ENCODE assay signal across 23 mouse cellular contexts in the genomic region with DNA sequence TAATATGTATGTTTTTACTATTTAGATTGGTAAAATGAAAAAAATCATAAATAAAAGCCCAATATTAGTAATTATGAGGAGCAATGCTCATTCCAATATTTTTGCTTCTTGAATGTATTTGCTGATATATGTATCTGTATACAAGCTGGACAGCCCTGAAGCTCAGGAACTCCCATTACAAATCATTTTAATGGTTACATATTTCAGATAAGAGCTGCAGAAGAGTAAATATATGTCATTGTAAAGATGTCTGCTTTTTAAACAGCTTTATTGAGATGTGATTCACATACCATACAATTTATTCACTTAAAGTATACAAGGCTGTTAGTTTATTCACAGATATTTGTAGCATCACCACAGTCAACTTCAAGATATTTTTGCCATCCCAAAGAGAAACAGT.
A peak's percentile ranks its signal among the peaks of the same experiment; 100 is the strongest.
DNase-seq lines count a peak whose midpoint lies in the region; ATAC-seq and TF ChIP-seq lines count a peak whose summit lies in the region.
"Had no signal": no experiment of that assay in that cellular context is flagged by ENCODE, and none has a peak within 500 bp of the region (broad histone marks: within the 10 kb centered on the region; RNA-seq: fewer than 3 reads in every experiment).

No protein-coding gene starts in this region.

- H3K9ac ChIP-seq in intestine, embryonic 15.5 days = no peak overlapping the region
- H3K9ac ChIP-seq in intestine, postnatal 0 days (ENCODE audit: low read depth, low read length) = no peak overlapping the region
- H3K9ac ChIP-seq in kidney, postnatal 0 days (ENCODE audit: low read depth, low read length) = no peak overlapping the region
- H3K9ac ChIP-seq in intestine, embryonic 16.5 days (ENCODE audit: low read depth, low read length) = no peak overlapping the region
- H3K9ac ChIP-seq: embryonic facial prominence, embryonic 12.5 days; forebrain, embryonic 13.5 days; forebrain, embryonic 15.5 days had no signal

- H3K4me1 ChIP-seq in intestine, embryonic 15.5 days (replicated peaks) = no peaks in the 10 kb centered on the region
- no peaks in the 10 kb centered on the region for H3K4me1 ChIP-seq in intestine, postnatal 0 days (replicated peaks; ENCODE audit: control insufficient read depth, insufficient read depth, low read length)
- H3K4me1 ChIP-seq in kidney, postnatal 0 days (replicated peaks; ENCODE audit: insufficient read depth, low read length) = no peaks in the 10 kb centered on the region
- no peaks in the 10 kb centered on the region for H3K4me1 ChIP-seq in intestine, embryonic 16.5 days (ENCODE audit: control insufficient read depth, insufficient read depth, low read length)
- H3K4me1 ChIP-seq: embryonic facial prominence, embryonic 10.5 days; embryonic facial prominence, embryonic 12.5 days; forebrain, embryonic 15.5 days had no signal

- peak; percentile 58; the same call in 1 of the 2 replicates for ATAC-seq in intestine, embryonic 15.5 days
- no peak for ATAC-seq in intestine, postnatal 0 days
- no peak for ATAC-seq in kidney, postnatal 0 days (replicated peaks; ENCODE audit: low FRiP score, low read depth)
- ATAC-seq in intestine, embryonic 16.5 days = 0 out of 2 replicates have a peak, but pooled peaks have one; percentile 26
- ATAC-seq: activated CD4-positive, CD25-positive, alpha-beta regulatory T cell, adult 4 months; CD4-positive, CD25-positive, alpha-beta regulatory T cell, adult 4 months; forebrain, embryonic 13.5 days; forebrain, embryonic 15.5 days; Patski had no signal

- no peaks in the 10 kb centered on the region for H3K36me3 ChIP-seq in intestine, embryonic 15.5 days
- H3K36me3 ChIP-seq in intestine, postnatal 0 days (ENCODE audit: control insufficient read depth, insufficient read depth) = no peaks in the 10 kb centered on the region
- no peaks in the 10 kb centered on the region for H3K36me3 ChIP-seq in kidney, postnatal 0 days (ENCODE audit: insufficient read depth, low read length)
- no peaks in the 10 kb centered on the region for H3K36me3 ChIP-seq in intestine, embryonic 16.5 days (ENCODE audit: control insufficient read depth, insufficient read depth, low read length)
- H3K36me3 ChIP-seq: embryonic facial prominence, embryonic 10.5 days; embryonic facial prominence, embryonic 12.5 days; forebrain, embryonic 15.5 days; G1E had no signal

- no peak overlapping the region for H3K27ac ChIP-seq in intestine, embryonic 15.5 days
- no peak overlapping the region for H3K27ac ChIP-seq in intestine, postnatal 0 days (ENCODE audit: low read depth, low read length)
- H3K27ac ChIP-seq in kidney, postnatal 0 days = no peak overlapping the region
- H3K27ac ChIP-seq in intestine, embryonic 16.5 days (ENCODE audit: low read length) = no peak overlapping the region
- H3K27ac ChIP-seq: embryonic facial prominence, embryonic 10.5 days; embryonic facial prominence, embryonic 12.5 days; forebrain, embryonic 13.5 days; forebrain, embryonic 15.5 days had no signal

- no peak overlapping the region for H3K4me3 ChIP-seq in intestine, embryonic 15.5 days (replicated peaks)
- no peak overlapping the region for H3K4me3 ChIP-seq in intestine, postnatal 0 days (ENCODE audit: low read depth, low read length)
- no peak overlapping the region for H3K4me3 ChIP-seq in kidney, postnatal 0 days (replicated peaks; ENCODE audit: low read depth, low read length)
- no peak overlapping the region for H3K4me3 ChIP-seq in intestine, embryonic 16.5 days (ENCODE audit: low read length)
- H3K4me3 ChIP-seq: embryonic facial prominence, embryonic 10.5 days; embryonic facial prominence, embryonic 12.5 days; forebrain, embryonic 13.5 days; forebrain, embryonic 15.5 days had no signal

- H3K4me2 ChIP-seq in intestine, embryonic 15.5 days (replicated peaks) = no peak overlapping the region
- no peak overlapping the region for H3K4me2 ChIP-seq in intestine, postnatal 0 days (replicated peaks; ENCODE audit: low read depth)
- H3K4me2 ChIP-seq in kidney, postnatal 0 days (ENCODE audit: low read length) = no peak overlapping the region
- H3K4me2 ChIP-seq in intestine, embryonic 16.5 days (ENCODE audit: low read depth, low read length) = no peak overlapping the region
- H3K4me2 ChIP-seq: embryonic facial prominence, embryonic 12.5 days; forebrain, embryonic 13.5 days; forebrain, embryonic 15.5 days had no signal

- no peak for TF ChIP-seq CTCF in intestine, postnatal 0 days (IDR thresholded peaks at IDR 0.05; ENCODE audit: low read depth)
- no peak for TF ChIP-seq CTCF in kidney, postnatal 0 days (IDR thresholded peaks at IDR 0.05; ENCODE audit: low read depth)

- no peaks in the 10 kb centered on the region for H3K9me3 ChIP-seq in intestine, embryonic 15.5 days
- no peaks in the 10 kb centered on the region for H3K9me3 ChIP-seq in intestine, postnatal 0 days (ENCODE audit: control insufficient read depth)
- no peaks in the 10 kb centered on the region for H3K9me3 ChIP-seq in kidney, postnatal 0 days (replicated peaks; ENCODE audit: low read length)
- H3K9me3 ChIP-seq in intestine, embryonic 16.5 days (ENCODE audit: control insufficient read depth, low read length) = no peaks in the 10 kb centered on the region
- H3K9me3 ChIP-seq: embryonic facial prominence, embryonic 10.5 days; embryonic facial prominence, embryonic 12.5 days; forebrain, embryonic 13.5 days; forebrain, embryonic 15.5 days; G1E had no signal

- no peaks in the 10 kb centered on the region for H3K27me3 ChIP-seq in intestine, embryonic 15.5 days (replicated peaks)
- no peaks in the 10 kb centered on the region for H3K27me3 ChIP-seq in intestine, postnatal 0 days (replicated peaks; ENCODE audit: control insufficient read depth, insufficient read depth, low read length)
- H3K27me3 ChIP-seq in kidney, postnatal 0 days (ENCODE audit: insufficient read depth, low read length) = no peaks in the 10 kb centered on the region
- H3K27me3 ChIP-seq in intestine, embryonic 16.5 days (replicated peaks; ENCODE audit: control insufficient read depth, insufficient read depth, low read length) = no peaks in the 10 kb centered on the region
- H3K27me3 ChIP-seq: CH12.LX; embryonic facial prominence, embryonic 12.5 days; forebrain, embryonic 13.5 days; forebrain, embryonic 15.5 days; Patski had no signal

- DNase-seq in kidney, postnatal 0 days (ENCODE audit: low spot score) = peak; percentile 69
- no peak for DNase-seq in kidney, postnatal 36 days
- DNase-seq: adrenal gland, adult 8-10 months; adrenal gland, postnatal 14 days; adrenal gland, postnatal 36 days; B cell, adult 2 months; cerebellum, adult 11-12 months; cerebellum, adult 2 months; cerebellum, adult 9-10 months; cerebellum, postnatal 10 days; cerebellum, postnatal 25 days had no signal

Comparison
In these comparisons a context has a peak if more than half of its experiments do, and no peak if none do; other contexts are left out.
1. ATAC-seq: peak in intestine, embryonic 15.5 days (single experiment) and intestine, embryonic 16.5 days (single experiment); none in intestine, postnatal 0 days (single experiment) and kidney, postnatal 0 days (single experiment).